Mouse (Mus musculus) gastrocnemius, postnatal 14 days (tissue): ENCODE measurements around the gene Megf9. TPM values are rescaled to one million over a fixed set of nuclear protein-coding genes. Genes with fewer than 3 reads are reported as not detected.

ENCODE experiments used
- DNase-seq: peaks from one replicate; pipeline ENCODE4 v3.0.0; 2021; ENCODE audit warnings: mixed read lengths
- intact Hi-C: fragments of 180-260 bp; cut with DNase I; formaldehyde crosslinking; loops from one replicate; pipeline ENCODE4 v1.15.1; 2025; ENCODE audit warnings: low total_unique reads
- total RNA-seq, 2 experiments: library from RNA; stranded (reverse); gene quantifications; 2 replicates each; pipeline ENCODE4 v1.2.3; 2021

The Megf9 gene
- total RNA-seq, 2 experiments from 2014 or later: 6.0 to 10.2 TPM

DNA sequence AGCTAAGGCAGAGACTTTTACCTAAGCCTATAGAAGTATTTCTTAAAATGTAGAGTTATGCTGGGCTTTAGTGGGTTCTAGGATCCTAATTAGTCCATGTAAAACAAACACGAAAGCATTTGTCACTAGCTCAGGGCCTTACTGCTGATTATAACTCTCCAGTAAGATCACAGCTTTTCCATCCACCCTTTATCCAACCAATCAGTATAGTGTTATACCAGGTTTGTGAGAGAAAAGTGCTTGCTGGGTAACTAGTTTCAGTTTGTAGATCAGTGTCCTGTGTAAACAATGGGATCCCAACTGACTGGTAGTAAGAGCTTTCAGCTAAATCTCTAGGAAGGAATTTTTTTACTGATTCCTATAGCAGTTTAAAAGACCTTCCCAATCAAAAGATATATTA is 3.8 kb downstream of the Megf9 start:
- intact Hi-C loops: no loop called here
- no peak for DNase-seq

DNA sequence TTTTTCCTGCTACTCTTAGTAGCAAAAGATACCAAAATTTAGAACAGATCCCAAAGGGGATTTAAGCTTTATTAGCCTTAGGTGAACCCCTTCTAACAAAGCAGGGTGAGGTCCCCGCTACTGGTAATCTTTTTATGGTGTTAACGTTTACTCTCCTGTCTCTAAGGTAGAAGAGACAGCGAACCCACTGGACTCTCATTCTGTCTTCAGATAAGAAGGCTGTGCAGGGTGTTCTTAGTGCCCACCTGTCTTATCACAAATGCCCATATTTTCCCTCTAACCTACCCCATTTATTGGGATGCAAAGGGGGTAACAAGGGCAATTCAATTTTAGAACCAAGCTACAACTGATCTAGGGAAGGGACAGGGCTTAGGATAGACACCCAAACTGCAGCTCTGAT is 6.2 kb downstream of the Megf9 start:
- intact Hi-C loops: no loop called here

DNA sequence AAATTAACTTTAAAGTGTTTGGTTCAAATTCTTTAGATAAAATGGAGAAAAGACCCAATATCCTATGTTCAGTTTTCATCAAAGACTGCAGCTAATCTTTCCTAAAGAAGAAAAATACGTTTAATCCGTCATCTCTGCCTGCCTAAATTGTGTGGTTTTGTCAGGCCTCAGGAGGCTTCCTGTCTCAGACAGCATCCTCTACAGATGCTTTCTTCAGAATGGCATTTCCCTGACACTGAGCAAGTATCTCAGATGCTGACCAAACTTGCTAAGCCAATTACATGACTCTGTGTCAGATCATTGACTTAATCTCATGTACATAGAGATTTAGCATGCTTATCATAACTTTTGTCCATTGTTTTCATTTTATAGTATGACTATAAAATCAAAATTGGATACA is 11.4 kb downstream of the Megf9 start:
- intact Hi-C loops: no loop called here
- DNase-seq: no peak

More for the DNA sequence above, 6.2 kb downstream of the Megf9 start:
- DNase-seq: no peak

DNA sequence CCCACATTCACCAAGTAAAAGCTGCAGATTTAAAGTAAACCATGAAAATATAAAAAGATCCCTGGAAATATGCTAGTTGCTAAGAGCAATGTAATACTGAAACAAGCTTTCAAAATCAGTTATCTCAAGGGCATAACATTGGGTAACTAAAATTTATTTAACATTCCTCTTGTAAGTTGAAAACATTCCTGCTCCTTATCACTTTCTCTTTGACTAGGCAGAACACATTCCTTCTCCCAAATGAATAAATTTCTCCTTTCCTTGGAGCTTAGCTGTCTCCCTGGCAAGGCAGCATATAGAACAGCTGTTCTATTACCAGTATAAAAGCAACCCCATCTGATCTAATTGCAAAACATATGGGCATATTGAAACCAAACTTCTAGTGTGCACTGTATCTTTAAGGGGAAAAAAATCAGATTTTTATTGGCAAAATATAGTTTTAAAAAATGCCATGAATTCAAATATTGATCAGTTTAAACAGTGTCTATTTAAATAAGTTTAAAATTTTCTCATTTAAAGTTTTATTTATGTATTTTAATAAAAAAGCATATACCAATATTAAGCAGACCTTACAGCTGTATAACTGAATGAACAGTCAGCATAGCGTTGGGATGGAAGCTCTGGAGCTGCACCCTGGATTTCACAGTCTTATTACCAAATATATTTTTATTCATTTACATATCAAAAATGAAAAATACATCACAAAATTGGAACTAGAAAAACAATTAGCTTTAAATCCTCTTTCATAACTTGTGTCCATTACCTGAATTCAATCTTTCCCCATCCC is 13.1 kb downstream of the Megf9 start:
- no peak for DNase-seq
- intact Hi-C loops: no loop called here

DNA sequence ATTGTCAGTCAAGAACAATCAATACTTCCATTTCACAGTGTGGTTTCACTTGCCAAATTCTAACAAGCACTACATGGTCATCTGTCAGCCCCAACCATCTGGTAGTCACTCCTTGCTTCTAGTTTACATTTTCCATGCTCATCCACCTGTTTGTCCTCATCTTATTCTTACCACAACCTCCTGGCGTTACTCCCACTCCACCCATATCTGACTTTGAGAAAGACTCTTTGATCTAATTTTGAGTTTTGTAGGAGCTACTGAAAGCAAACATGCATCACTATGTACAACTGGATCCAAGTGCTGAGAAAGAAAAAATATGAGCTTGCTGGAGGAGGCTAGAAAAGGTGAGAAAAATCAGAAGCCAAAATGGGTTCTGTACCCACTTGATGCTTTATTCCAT is 17.1 kb downstream of the Megf9 start:
- no peak for DNase-seq

DNA sequence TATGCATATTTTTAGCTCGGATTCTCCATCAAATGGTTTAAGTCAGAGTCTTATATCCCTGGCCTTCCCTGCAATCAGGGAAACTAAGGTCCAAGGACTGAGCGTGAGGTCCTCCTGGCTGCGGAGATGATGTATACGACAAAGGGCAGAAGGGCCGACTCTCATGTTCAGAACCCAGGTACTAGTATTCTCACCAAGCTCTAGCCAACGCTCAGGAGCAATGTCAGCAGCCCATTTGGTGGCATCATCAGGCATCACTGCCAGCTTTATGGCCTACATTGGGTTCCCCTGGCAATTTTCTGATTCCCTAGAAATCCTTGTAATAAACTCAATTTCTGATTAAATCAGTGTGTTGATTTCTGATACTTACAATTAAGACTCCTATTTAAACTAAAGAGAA is 18.5 kb downstream of the Megf9 start:
- intact Hi-C loops: no loop called here

More for the DNA sequence above, 17.1 kb downstream of the Megf9 start:
- intact Hi-C loops: no loop called here

DNA sequence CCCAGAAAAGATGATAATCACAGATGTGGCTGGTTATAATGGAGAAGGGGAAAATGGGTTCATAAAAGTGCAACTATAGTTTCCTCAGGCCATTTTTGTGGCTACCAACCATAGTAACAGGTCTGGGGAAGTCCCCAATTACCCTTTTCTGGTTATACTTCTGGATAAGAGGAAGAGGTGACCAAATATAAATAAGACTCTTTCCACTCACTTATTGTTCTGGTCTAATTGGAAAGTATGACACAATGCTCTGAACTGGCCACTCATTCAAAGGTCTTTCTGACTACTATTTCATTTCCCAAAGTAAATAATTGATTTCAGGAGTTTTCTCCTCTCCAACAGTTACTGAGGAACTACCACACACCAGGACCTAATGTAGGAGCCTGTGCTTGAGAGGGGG is 19.3 kb downstream of the Megf9 start:
- no peak for DNase-seq
- intact Hi-C loops: no loop called here

More for the DNA sequence above, 18.5 kb downstream of the Megf9 start:
- DNase-seq: no peak

DNA sequence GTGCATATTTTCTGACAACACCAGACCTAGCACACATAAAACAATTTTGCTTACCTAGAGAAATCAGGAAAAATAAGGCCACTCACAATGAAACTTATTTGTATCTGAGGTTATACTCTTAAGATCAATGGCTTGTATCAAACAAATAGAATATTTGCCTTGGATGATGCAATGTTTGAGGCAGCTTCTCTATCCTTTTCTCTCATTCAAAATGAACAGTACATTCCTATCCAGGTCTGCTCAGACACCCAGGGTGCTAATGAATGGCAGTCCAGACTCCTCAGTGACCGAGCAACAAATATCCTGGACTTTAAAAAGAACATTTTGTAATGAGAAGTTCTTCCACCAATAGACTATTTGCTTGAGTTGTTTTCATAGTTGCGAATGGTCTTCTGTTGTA is 24.8 kb downstream of the Megf9 start:
- DNase-seq: no peak
- intact Hi-C loops: no loop called here

DNA sequence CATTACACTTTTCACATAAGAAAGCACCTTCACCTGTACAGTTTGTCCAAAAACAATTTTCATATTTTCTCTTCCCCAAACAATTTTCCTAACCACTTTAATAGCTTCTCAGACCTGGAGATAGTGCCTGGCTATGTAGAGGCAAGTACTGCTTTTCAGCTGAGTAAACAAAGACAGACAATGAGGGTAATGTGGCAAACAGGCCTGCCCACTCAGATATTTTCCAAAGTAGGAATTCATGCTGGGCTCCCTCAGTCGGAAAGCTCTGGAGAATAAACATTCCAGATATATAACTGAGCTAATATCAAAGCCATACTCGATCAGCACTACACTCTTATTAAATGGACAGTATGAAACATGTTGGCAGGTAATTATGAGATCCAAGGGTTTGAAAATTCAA is 25.2 kb downstream of the Megf9 start:
- DNase-seq: no peak
- intact Hi-C loops: no loop called here

DNA sequence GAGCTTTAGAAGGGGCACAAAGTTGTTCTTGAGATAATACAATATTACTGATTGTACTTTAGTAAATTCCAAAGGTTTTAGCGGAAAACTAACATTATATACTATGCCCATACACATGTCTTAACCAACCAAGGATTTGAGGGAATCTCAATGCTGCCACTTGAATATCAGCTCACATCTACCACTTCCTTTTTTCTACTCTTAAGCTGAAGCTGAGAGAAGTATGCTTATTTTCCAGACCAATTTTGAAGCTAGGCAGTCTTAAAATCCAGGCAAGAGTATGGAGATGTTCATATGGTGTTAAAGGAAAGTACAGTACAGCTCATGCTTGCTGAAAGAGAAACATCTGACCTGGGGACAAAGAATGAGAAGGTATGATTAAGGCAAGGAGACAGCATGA is 26.6 kb downstream of the Megf9 start:
- intact Hi-C loops: no loop called here
- no peak for DNase-seq

DNA sequence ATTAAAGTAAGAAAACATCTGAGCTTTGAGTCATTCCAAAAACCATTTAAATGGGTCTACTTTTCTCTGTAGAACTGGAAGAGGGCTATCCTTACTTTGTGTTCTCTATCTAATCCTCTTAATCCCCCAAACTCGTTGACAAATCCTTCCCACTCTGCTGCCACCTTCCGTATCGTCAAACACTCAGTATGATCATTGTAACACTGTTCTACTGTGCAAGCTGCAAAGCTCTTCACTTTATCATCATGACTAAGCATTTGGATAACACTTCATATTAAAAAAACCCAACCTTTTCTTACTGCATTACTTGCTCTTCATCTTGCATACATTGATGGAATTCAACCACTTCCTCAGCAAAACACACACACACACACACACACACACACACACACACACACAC is 28.8 kb downstream of the Megf9 start:
- no peak for DNase-seq
- intact Hi-C loops: no loop called here

DNA sequence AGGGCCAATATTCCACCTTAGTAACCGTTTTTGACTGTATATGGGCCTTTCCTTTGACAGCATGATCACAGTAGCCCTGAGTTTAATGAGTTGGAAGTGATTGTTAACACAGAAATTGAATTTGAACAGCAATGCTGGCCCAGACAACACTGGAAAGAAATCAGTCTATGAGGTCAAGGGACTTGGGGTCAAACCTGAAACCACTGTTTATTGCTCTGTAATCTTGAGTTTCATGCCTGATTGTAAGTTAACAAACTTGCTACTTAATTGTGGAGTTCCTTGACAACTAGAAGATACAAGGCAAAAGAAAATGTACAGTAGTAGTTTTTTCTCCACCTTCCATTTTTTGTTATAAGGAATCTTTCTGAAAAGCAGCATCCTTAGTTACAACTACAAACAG is 31.0 kb downstream of the Megf9 start:
- DNase-seq: no peak
- intact Hi-C loops: no loop called here

DNA sequence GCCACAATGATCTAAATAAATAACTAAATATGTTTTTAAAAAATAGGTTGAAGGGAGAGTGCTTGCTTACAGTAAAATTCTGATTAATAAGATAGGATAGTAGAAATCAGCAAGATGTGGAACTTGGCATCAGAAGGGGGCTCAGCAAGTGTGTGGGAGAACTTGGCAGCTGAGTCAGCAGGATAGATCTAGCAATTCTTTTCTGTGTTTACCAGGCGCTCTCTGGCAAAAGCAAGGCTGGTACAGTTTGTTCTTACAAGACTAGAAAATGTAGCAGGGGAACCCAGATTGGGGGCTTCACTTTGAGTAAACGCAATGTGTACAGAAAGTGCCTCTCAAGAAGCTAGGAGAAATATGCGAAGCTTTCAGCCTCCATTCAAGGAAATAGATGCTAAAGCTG is 35.5 kb downstream of the Megf9 start:
- no peak for DNase-seq
- intact Hi-C loops: no loop called here

DNA sequence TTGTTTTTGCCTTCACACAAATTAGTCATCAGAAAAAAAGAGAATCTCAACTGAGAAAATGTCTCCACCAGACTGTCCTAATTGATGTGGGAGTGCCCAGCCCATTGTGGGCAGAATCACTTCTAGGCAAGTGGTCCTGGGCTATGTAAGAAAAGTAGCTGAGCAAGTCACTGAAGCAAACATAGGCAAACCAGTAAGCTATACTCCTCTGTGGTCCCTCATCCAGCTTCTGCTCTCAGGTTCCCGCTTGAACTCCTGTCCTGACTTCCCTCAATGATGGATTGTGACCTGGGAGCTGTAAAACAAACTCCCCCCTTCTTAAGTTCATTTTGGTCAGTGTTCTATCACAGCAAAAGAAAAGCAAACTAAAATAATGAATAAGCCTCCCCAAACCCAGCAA is 37.8 kb downstream of the Megf9 start:
- intact Hi-C loops: no loop called here

DNA sequence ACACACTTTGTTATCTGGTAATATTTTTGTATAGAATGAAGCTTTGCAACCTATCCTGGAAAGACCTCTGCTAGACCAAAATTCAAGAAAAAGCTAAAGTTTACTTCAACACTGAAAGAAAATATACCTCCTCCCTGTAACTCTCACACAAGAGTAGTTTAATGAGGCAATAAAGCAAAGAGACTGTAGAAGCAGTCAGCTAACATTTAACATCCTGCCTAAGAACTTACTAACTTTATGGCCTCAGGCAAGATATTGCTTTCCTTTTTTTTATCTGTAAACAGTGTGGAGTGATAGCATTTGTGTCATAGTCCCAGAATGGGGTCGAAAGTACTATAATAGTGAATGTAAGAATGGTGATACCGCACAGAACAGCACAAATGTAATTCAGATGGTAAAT is 45.0 kb downstream of the Megf9 start:
- intact Hi-C loops: no loop called here
- no peak for DNase-seq

More for the DNA sequence above, 37.8 kb downstream of the Megf9 start:
- no peak for DNase-seq

DNA sequence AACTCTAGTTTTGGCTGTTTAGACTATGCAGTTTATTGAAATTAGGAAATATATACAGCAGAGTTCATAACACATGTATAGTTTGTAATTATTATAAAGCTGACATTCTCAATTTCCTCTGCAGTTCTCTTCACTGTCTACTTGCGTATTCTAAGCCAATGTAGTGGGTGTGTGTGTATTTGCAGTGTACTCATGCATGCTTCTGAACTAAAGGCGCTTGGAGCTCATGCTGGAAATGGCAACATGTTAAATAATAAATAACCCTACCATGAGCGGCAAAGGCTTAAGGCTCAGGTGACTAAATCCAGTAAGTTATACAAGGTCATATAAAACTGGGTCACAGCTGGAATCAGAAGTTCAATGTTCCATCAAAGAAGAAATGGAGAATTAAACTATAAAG is 46.4 kb downstream of the Megf9 start:
- DNase-seq: no peak
- intact Hi-C loops: no loop called here

DNA sequence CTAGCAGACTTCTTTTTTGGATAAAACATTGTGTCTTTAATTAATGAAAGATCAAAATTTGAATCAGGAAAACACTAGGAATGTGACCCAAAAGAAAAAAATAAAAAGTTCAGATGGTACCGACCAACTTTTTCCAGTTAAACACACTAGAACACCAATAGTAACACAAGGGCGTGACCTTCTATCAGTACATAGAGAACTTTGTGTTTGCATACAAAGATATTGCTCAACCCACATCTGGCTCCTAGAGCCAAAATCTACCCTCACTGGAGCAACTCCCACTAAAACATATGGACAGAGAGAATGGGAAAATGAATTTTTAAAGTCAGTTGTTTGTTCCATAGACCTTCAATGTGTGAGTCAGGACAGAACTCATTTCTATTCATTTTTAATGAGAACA is 50.7 kb downstream of the Megf9 start:
- intact Hi-C loops: no loop called here
- no peak for DNase-seq

DNA sequence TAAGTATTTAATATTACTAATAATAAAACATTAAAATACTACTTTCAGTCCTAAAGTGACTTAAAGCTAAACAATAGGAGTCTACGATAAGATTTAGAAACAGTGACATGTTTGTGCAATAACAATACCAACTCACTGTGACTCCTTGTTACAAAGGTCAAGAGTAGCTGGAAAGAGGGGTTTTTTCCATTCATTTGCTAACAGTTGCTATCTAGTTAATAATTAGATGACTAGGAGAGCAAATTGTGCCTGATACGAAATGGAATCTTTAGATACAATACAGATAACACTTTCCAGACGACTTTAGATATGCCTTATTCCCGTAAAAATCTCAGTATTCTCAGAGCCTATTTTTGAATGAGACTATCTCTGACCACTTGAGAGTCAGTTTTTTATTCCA is 52.9 kb downstream of the Megf9 start:
- intact Hi-C loops: no loop called here
- DNase-seq: no peak

DNA sequence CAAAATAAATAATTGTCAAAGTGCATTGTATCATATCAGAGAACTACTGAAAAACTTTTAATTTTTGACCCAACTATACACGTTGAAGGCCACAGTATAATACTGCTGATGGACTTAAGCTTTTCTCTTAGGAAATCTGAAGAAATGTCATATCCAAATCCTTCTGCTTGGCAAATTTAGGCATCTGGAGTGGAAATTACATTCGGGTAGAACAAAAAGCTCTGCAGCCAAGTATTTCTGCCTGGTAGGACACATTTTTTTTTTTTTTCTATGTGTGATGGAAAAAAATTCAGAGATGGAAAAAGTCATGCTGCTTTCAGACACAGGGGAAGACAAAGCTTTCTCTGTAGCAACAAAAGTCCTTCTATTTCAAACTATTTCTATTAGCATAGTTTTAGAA is 63.4 kb downstream of the Megf9 start:
- DNase-seq: no peak
- intact Hi-C loops: no loop called here

DNA sequence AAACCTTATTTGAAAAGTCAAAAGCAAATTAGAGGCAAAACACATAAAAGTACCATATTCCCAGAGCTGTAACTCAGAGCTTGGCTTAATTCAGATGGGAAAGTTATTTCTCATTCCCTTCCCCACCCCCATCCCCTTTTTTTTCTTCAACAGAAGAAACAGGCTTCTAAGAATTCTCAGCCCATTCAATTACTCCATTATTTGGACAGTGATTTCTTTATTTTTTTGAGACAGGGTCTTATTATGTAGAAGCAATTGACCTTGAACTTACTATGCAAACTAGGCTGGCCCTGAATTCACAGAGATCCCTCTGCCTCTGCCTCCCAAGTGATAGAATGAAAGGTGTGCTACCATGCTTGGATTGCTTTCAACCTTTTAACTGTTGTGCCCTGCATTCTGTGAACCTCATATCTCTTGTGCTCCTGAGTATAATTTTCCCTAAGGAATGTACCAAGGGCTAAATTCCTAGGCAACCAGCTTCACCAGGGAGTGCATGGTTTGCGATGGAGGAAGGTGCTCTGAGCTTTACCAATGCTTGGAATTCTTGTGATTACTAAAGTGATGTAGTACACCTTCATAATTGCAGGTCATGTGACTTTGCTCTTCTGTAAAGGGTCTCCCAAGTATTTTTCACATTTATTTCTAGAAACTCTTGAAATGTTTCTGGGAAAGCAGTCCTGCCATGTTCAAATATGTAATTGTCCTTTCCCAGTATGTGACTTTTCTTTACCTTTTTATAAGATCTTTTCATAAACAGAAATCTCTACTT is 68.7 kb downstream of the Megf9 start:
- no peak for DNase-seq
- intact Hi-C loops: no loop called here

DNA sequence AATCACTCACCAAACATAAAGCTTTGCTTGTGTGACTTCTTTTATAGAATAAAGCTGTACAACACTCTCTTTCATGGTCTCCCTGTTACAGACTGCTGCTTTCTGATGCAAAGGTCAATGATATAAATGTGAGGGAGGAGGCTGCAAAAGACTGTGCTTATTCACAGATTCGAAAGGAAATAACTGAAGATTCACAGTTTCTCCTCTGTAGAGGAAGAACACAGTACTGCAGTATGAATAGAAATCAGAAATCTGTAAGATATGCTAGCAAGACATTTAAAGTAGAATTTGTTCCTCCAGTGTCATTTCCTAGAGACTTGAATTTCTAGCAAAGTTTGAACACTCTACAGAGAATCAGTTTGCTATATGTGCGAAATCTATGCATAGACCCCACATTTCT is 71.5 kb downstream of the Megf9 start:
- intact Hi-C loops: no loop called here
- no peak for DNase-seq
